Mouse (Mus musculus) embryonic facial prominence, embryonic 15.5 days (tissue): Measurements from ENCODE around the gene Smoc2. TPM values are rescaled to one million over a fixed set of nuclear protein-coding genes. Genes with fewer than 3 reads are reported as not detected.

Experiments
- ATAC-seq: fragments of 200-750 bp; cut with Nextera tagmentation; 2 replicates; pipeline ENCODE4 v1.8.0; 2017; ENCODE audit warnings: low read depth, moderate TSS enrichment; ENCODE audit not compliant: insufficient number of reproducible peaks, low FRiP score, low TSS enrichment
- H3K27ac ChIP-seq: fragments of 300-500 bp; sonication (generic); replicated peaks from 2 replicates; pipeline ENCODE4 v1.5.1; 2015; ENCODE audit warnings: mild to moderate bottlenecking, inconsistent platforms
- H3K27me3 ChIP-seq: fragments of 300-500 bp; sonication (generic); 2 replicates; pipeline ENCODE4 v1.6.1; 2015; ENCODE audit warnings: inconsistent platforms
- H3K36me3 ChIP-seq: fragments of 300-500 bp; sonication (generic); 2 replicates; pipeline ENCODE4 v1.6.1; 2015; ENCODE audit warnings: mild to moderate bottlenecking, inconsistent platforms
- H3K4me1 ChIP-seq: fragments of 300-500 bp; sonication (generic); 2 replicates; pipeline ENCODE4 v1.6.1; 2015; ENCODE audit warnings: inconsistent platforms
- H3K4me2 ChIP-seq: fragments of 300-500 bp; sonication (generic); replicated peaks from 2 replicates; pipeline ENCODE4 v1.6.1; 2015; ENCODE audit warnings: mild to moderate bottlenecking, inconsistent platforms
- H3K4me3 ChIP-seq: fragments of 300-500 bp; sonication (generic); replicated peaks from 2 replicates; pipeline ENCODE4 v1.5.1; 2015; ENCODE audit warnings: mild to moderate bottlenecking, inconsistent platforms
- H3K9ac ChIP-seq: fragments of 300-500 bp; sonication (generic); 2 replicates; pipeline ENCODE4 v1.6.1; 2015; ENCODE audit warnings: inconsistent platforms
- H3K9me3 ChIP-seq: fragments of 300-500 bp; sonication (generic); replicated peaks from 2 replicates; pipeline ENCODE4 v1.6.1; 2016; ENCODE audit warnings: inconsistent platforms
- WGBS: fragments of 180-500 bp; shearing (Covaris S2); methylation state at CpG from one replicate; pipeline ENCODE4 v1.1.7; 2015; 5-methylcytosine and 5-hydroxymethylcytosine counted together
- polyA plus RNA-seq: library from polyadenylated mRNA; unstranded; fragments of >200 nt; fragmentation: Nextera tagmentation; extraction: Ambion mirVana; gene quantifications from 2 replicates; pipeline ENCODE4 v1.2.1, GENCODE M21; 2015

Smoc2 gene
- 172 and 177 TPM in 2 replicates for polyA plus RNA-seq

GRCm38 (mm10) chr17:14279177-14279965 lies at the start of gene Smoc2:
Gene Smoc2 (plus strand): TSS chr17:14279506.
- Histone ChIP-seq H3K36me3 (no peaks in the 10 kb centered on the region), H3K9me3 (no peaks in the 10 kb centered on the region), H3K4me1 (peaks cover 32% of the 10 kb centered on the region), H3K9ac (peak within 1 kb of the TSS; percentile 35), H3K4me2 (peak within 1 kb of the TSS; percentile 91), H3K27ac (peak within 1 kb of the TSS; percentile 44; the same call in 1 of the 2 replicates), H3K4me3 (peak within 1 kb of the TSS; percentile 57), H3K27me3 (peaks cover 49% of the 10 kb centered on the region)
- peak; percentile 68 for ATAC-seq
- WGBS, result under 1% methylated on average over 61 of the region's 61 CpGs

- H3K27me3 ChIP-seq, result peaks cover 7% of the 10 kb centered on the region; the same call in 1 of the 2 replicates
- H3K9ac ChIP-seq, result no peak overlapping the region
- H3K4me3 ChIP-seq, result no peak overlapping the region
- H3K36me3 ChIP-seq, result no peaks in the 10 kb centered on the region
- no peak for ATAC-seq
- peak overlapping the region; percentile 39; the same call in 1 of the 2 replicates for H3K27ac ChIP-seq
- no peak overlapping the region for H3K4me2 ChIP-seq
- H3K4me1 ChIP-seq, result peaks cover 20% of the 10 kb centered on the region
- no peaks in the 10 kb centered on the region for H3K9me3 ChIP-seq
- 15% methylated on average over 13 of the region's 13 CpGs for WGBS
Measured at GRCm38 (mm10) chr17:14230698-14231430, 48.4 kb upstream of the Smoc2 start.

- H3K27ac ChIP-seq, result no peak overlapping the region
- H3K4me1 ChIP-seq, result peaks cover 15% of the 10 kb centered on the region
- ATAC-seq, result no peak
- no peak overlapping the region for H3K4me3 ChIP-seq
- H3K9me3 ChIP-seq, result no peaks in the 10 kb centered on the region
- H3K4me2 ChIP-seq, result no peak overlapping the region
- no peak overlapping the region for H3K9ac ChIP-seq
- peaks cover 7% of the 10 kb centered on the region; the same call in 1 of the 2 replicates for H3K27me3 ChIP-seq
- WGBS, result 55% methylated on average over 3 of the region's 3 CpGs
- H3K36me3 ChIP-seq, result no peaks in the 10 kb centered on the region
Measured at GRCm38 (mm10) chr17:14232629-14233028, 46.7 kb upstream of the Smoc2 start.

- WGBS, result 29% methylated on average over 4 of the region's 4 CpGs
- peaks cover 14% of the 10 kb centered on the region for H3K4me1 ChIP-seq
- no peak overlapping the region for H3K9ac ChIP-seq
- peaks cover 7% of the 10 kb centered on the region; the same call in 1 of the 2 replicates for H3K27me3 ChIP-seq
- no peak overlapping the region for H3K4me3 ChIP-seq
- no peak overlapping the region for H3K4me2 ChIP-seq
- no peak for ATAC-seq
- H3K9me3 ChIP-seq, result no peaks in the 10 kb centered on the region
- H3K36me3 ChIP-seq, result no peaks in the 10 kb centered on the region
- H3K27ac ChIP-seq, result no peak overlapping the region
Measured at GRCm38 (mm10) chr17:14233658-14234057, 45.6 kb upstream of the Smoc2 start.

GRCm38 (mm10) chr17:14234774-14235389 lies 44.4 kb upstream of the Smoc2 start:
- 45% methylated on average over 12 of the region's 12 CpGs for WGBS
- no peak for ATAC-seq
- Histone ChIP-seq H3K27me3 (peaks cover 7% of the 10 kb centered on the region; the same call in 1 of the 2 replicates), H3K4me3 (no peak overlapping the region), H3K4me2 (no peak overlapping the region), H3K4me1 (peaks cover 14% of the 10 kb centered on the region), H3K9ac (no peak overlapping the region), H3K9me3 (no peaks in the 10 kb centered on the region), H3K27ac (no peak overlapping the region), H3K36me3 (no peaks in the 10 kb centered on the region)

- Histone ChIP-seq H3K4me1 (0 out of 2 replicates have a peak, but pooled peaks cover 3% of the 10 kb centered on the region), H3K9me3 (no peaks in the 10 kb centered on the region), H3K4me3 (no peak overlapping the region), H3K27me3 (0 out of 2 replicates have a peak, but pooled peaks cover 7% of the 10 kb centered on the region), H3K4me2 (no peak overlapping the region), H3K36me3 (no peaks in the 10 kb centered on the region), H3K27ac (no peak overlapping the region), H3K9ac (no peak overlapping the region)
- WGBS, result 43% methylated on average over 6 of the region's 6 CpGs
- no peak for ATAC-seq
Measured at GRCm38 (mm10) chr17:14237134-14237533, 42.2 kb upstream of the Smoc2 start.

- H3K4me3 ChIP-seq, result no peak overlapping the region
- no peak overlapping the region for H3K4me2 ChIP-seq
- no peaks in the 10 kb centered on the region for H3K27me3 ChIP-seq
- H3K36me3 ChIP-seq, result no peaks in the 10 kb centered on the region
- H3K27ac ChIP-seq, result no peak overlapping the region
- no peak overlapping the region for H3K9ac ChIP-seq
- H3K4me1 ChIP-seq, result peaks cover 16% of the 10 kb centered on the region
- H3K9me3 ChIP-seq, result no peaks in the 10 kb centered on the region
- WGBS, result 82% methylated on average over 10 of the region's 10 CpGs
- ATAC-seq, result no peak
Measured at GRCm38 (mm10) chr17:14239960-14240359, 39.3 kb upstream of the Smoc2 start.

GRCm38 (mm10) chr17:14242634-14243033 lies 36.7 kb upstream of the Smoc2 start:
- H3K27ac ChIP-seq, result no peak overlapping the region
- no peaks in the 10 kb centered on the region for H3K9me3 ChIP-seq
- H3K4me3 ChIP-seq, result no peak overlapping the region
- H3K9ac ChIP-seq, result no peak overlapping the region
- H3K27me3 ChIP-seq, result no peaks in the 10 kb centered on the region
- WGBS, result 79% methylated on average over 8 of the region's 8 CpGs
- ATAC-seq, result no peak
- peaks cover 15% of the 10 kb centered on the region for H3K4me1 ChIP-seq
- no peak overlapping the region for H3K4me2 ChIP-seq
- no peaks in the 10 kb centered on the region for H3K36me3 ChIP-seq

GRCm38 (mm10) chr17:14244195-14244965 lies 34.9 kb upstream of the Smoc2 start:
- Histone ChIP-seq H3K27ac (peak overlapping the region; percentile 65), H3K4me2 (no peak overlapping the region), H3K4me3 (no peak overlapping the region), H3K36me3 (no peaks in the 10 kb centered on the region), H3K9me3 (no peaks in the 10 kb centered on the region), H3K4me1 (peaks cover 12% of the 10 kb centered on the region), H3K27me3 (no peaks in the 10 kb centered on the region), H3K9ac (no peak overlapping the region)
- WGBS, result 49% methylated on average over 11 of the region's 11 CpGs
- peak; percentile 37; the same call in 1 of the 2 replicates for ATAC-seq

GRCm38 (mm10) chr17:14246266-14246665 lies 33.0 kb upstream of the Smoc2 start:
- WGBS, result 83% methylated on average over 2 of the region's 2 CpGs
- no peak overlapping the region for H3K9ac ChIP-seq

More at GRCm38 (mm10) chr17:14246266-14246665, 33.0 kb upstream of the Smoc2 start:
- no peaks in the 10 kb centered on the region for H3K27me3 ChIP-seq
- no peak for ATAC-seq
- H3K4me2 ChIP-seq, result no peak overlapping the region
- H3K4me3 ChIP-seq, result no peak overlapping the region
- H3K4me1 ChIP-seq, result peaks cover 15% of the 10 kb centered on the region
- no peaks in the 10 kb centered on the region for H3K9me3 ChIP-seq
- H3K36me3 ChIP-seq, result no peaks in the 10 kb centered on the region
- H3K27ac ChIP-seq, result no peak overlapping the region
